Mouse (Mus musculus): ENCODE data around the gene Ndufa4l2.

The Ndufa4l2 gene

GRCm38 (mm10) chr10:127526048-127526447 lies 11.3 kb downstream of the Ndufa4l2 start:
- DNase-seq (ENCODE audit: low read depth, low spot score): no peak

- DNase-seq (ENCODE audit: low read depth, low spot score): no peak
These were observed 11.9 kb downstream of the Ndufa4l2 start for GRCm38 (mm10) chr10:127526681-127527080.

GRCm38 (mm10) chr10:127527481-127527880 lies 12.7 kb downstream of the Ndufa4l2 start:
- DNase-seq (ENCODE audit: low read depth, low spot score): no peak

- no peak for DNase-seq (ENCODE audit: low read depth, low spot score)
These were observed 16.2 kb downstream of the Ndufa4l2 start for GRCm38 (mm10) chr10:127530945-127531344.

GRCm38 (mm10) chr10:127531548-127531947 lies 16.8 kb downstream of the Ndufa4l2 start:
- DNase-seq (ENCODE audit: low read depth, low spot score): no peak

- DNase-seq (ENCODE audit: low read depth, low spot score): no peak
These were observed 19.5 kb downstream of the Ndufa4l2 start, which contains the start of gene Nxph4 for GRCm38 (mm10) chr10:127534036-127534928. TSS of gene Nxph4 (minus strand) at chr10:127534559.

GRCm38 (mm10) chr10:127534929-127535384 lies 20.2 kb downstream of the Ndufa4l2 start:
- DNase-seq (ENCODE audit: low read depth, low spot score): no peak

- DNase-seq (ENCODE audit: low read depth, low spot score): no peak
These were observed 22.0 kb downstream of the Ndufa4l2 start for GRCm38 (mm10) chr10:127536586-127537314.

- DNase-seq (ENCODE audit: low read depth, low spot score): no peak
These were observed 23.3 kb downstream of the Ndufa4l2 start for GRCm38 (mm10) chr10:127537854-127538583.

- no peak for DNase-seq (ENCODE audit: low read depth, low spot score)
These were observed 26.7 kb downstream of the Ndufa4l2 start for GRCm38 (mm10) chr10:127541510-127541909.

GRCm38 (mm10) chr10:127542084-127542483 lies 27.3 kb downstream of the Ndufa4l2 start:
- DNase-seq (ENCODE audit: low read depth, low spot score): no peak

- no peak for DNase-seq (ENCODE audit: low read depth, low spot score)
These were observed 28.0 kb downstream of the Ndufa4l2 start for GRCm38 (mm10) chr10:127542720-127543119.

GRCm38 (mm10) chr10:127543916-127544315 lies 29.1 kb downstream of the Ndufa4l2 start:
- no peak for DNase-seq (ENCODE audit: low read depth, low spot score)

- DNase-seq (ENCODE audit: low read depth, low spot score): no peak
These were observed 29.6 kb downstream of the Ndufa4l2 start for GRCm38 (mm10) chr10:127544375-127544774.

- no peak for DNase-seq (ENCODE audit: low read depth, low spot score)
These were observed 31.7 kb downstream of the Ndufa4l2 start for GRCm38 (mm10) chr10:127546505-127546904.

GRCm38 (mm10) chr10:127548236-127548635 lies 33.5 kb downstream of the Ndufa4l2 start:
- DNase-seq (ENCODE audit: low read depth, low spot score): no peak

GRCm38 (mm10) chr10:127549892-127550291 lies 35.1 kb downstream of the Ndufa4l2 start:
- DNase-seq (ENCODE audit: low read depth, low spot score): no peak

GRCm38 (mm10) chr10:127555703-127556102 lies 40.9 kb downstream of the Ndufa4l2 start:
- DNase-seq (ENCODE audit: low read depth, low spot score): peak; percentile 68

GRCm38 (mm10) chr10:127557397-127557796 lies 42.6 kb downstream of the Ndufa4l2 start:
- no peak for DNase-seq (ENCODE audit: low read depth, low spot score)

- DNase-seq (ENCODE audit: low read depth, low spot score): no peak
These were observed 46.4 kb downstream of the Ndufa4l2 start for GRCm38 (mm10) chr10:127561145-127561544.

- no peak for DNase-seq (ENCODE audit: low read depth, low spot score)
These were observed 49.1 kb downstream of the Ndufa4l2 start for GRCm38 (mm10) chr10:127563840-127564239.

- DNase-seq (ENCODE audit: low read depth, low spot score): no peak
These were observed 49.5 kb downstream of the Ndufa4l2 start for GRCm38 (mm10) chr10:127564301-127564700.
